ENCODE assay signal across 12 mouse cellular contexts in genomic region chr16:94040485-94040884, GRCm38 (mm10). TPM values are rescaled to one million over a fixed set of nuclear protein-coding genes. Genes with fewer than 3 reads are reported as not detected.
A peak's percentile ranks its signal among the peaks of the same experiment; 100 is the strongest.
DNase-seq lines count a peak whose midpoint lies in the region; ATAC-seq lines count a peak whose summit lies in the region.
"Had no signal": no experiment of that assay in that cellular context is flagged by ENCODE, and none has a peak within 500 bp of the region (broad histone marks: within the 10 kb centered on the region; RNA-seq: fewer than 3 reads in every experiment).

No protein-coding gene starts in this region.

- ATAC-seq in hindbrain, embryonic 11.5 days (ENCODE audit: low FRiP score), result no peak
- ATAC-seq in forebrain, embryonic 13.5 days, result no peak
- ATAC-seq in midbrain, embryonic 13.5 days, result no peak
- no peak for ATAC-seq in frontal cortex, adult (ENCODE audit: low TSS enrichment)

- H3K4me2 ChIP-seq in hindbrain, embryonic 11.5 days (replicated peaks; ENCODE audit: low read depth, low read length), result no peak overlapping the region
- H3K4me2 ChIP-seq in forebrain, embryonic 13.5 days, result peak overlapping the region; percentile 49
- H3K4me2 ChIP-seq in midbrain, embryonic 13.5 days (replicated peaks), result peak overlapping the region; percentile 43

- no peak overlapping the region for H3K27ac ChIP-seq in hindbrain, embryonic 11.5 days (ENCODE audit: low read depth, low read length)
- no peak overlapping the region for H3K27ac ChIP-seq in hindbrain, embryonic 10.5 days
- no peak overlapping the region for H3K27ac ChIP-seq in forebrain, embryonic 13.5 days
- H3K27ac ChIP-seq in midbrain, embryonic 13.5 days, result no peak overlapping the region

- H3K9ac ChIP-seq in hindbrain, embryonic 11.5 days (ENCODE audit: low read depth, low read length), result no peak overlapping the region
- H3K9ac ChIP-seq in forebrain, embryonic 13.5 days, result no peak overlapping the region
- 0 out of 2 replicates have a peak overlapping the region, but pooled peaks have one; percentile 3 for H3K9ac ChIP-seq in midbrain, embryonic 13.5 days (replicated peaks)

- WGBS in hindbrain, embryonic 11.5 days, result 30% methylated on average over 16 of the region's 16 CpGs
- 26% methylated on average over 16 of the region's 16 CpGs for WGBS in hindbrain, embryonic 10.5 days
- WGBS in forebrain, embryonic 13.5 days, result 9% methylated on average over 16 of the region's 16 CpGs
- WGBS in midbrain, embryonic 13.5 days, result 8% methylated on average over 16 of the region's 16 CpGs

- peak; percentile 13 for DNase-seq in hindbrain, embryonic 11.5 days (ENCODE audit: low spot score)
- DNase-seq in hindbrain, embryonic 10.5 days (ENCODE audit: low spot score), result no peak
- peak; percentile 13 for DNase-seq in embryo, embryonic 10.5 days (ENCODE audit: low spot score)
- DNase-seq in urinary bladder, postnatal 4 days (ENCODE audit: low spot score in 2 of 2), result no peak
- no peak for DNase-seq in spleen, adult 18-20 months
- DNase-seq: gastrocnemius, postnatal 14 days; liver had no signal

- peaks cover 4% of the 10 kb centered on the region; the same call in 1 of the 2 replicates for H3K27me3 ChIP-seq in hindbrain, embryonic 11.5 days (ENCODE audit: control insufficient read depth, insufficient read depth, low read length)
- peaks cover 55% of the 10 kb centered on the region for H3K27me3 ChIP-seq in hindbrain, embryonic 10.5 days (ENCODE audit: insufficient read depth, poor library complexity, severe bottlenecking)
- H3K27me3 ChIP-seq in forebrain, embryonic 13.5 days, result peaks cover 56% of the 10 kb centered on the region
- H3K27me3 ChIP-seq in midbrain, embryonic 13.5 days, result peaks cover 62% of the 10 kb centered on the region

- no peak overlapping the region for H3K4me3 ChIP-seq in hindbrain, embryonic 11.5 days (ENCODE audit: low read depth, low read length)
- no peak overlapping the region for H3K4me3 ChIP-seq in hindbrain, embryonic 10.5 days
- peak overlapping the region; percentile 19 for H3K4me3 ChIP-seq in forebrain, embryonic 13.5 days
- H3K4me3 ChIP-seq in midbrain, embryonic 13.5 days (replicated peaks), result peak overlapping the region; percentile 14
- H3K4me3 ChIP-seq: megakaryocyte, embryonic 14.5 days had no signal

- no peaks in the 10 kb centered on the region for H3K4me1 ChIP-seq in hindbrain, embryonic 11.5 days (replicated peaks; ENCODE audit: control insufficient read depth, insufficient read depth, low read length)
- H3K4me1 ChIP-seq in hindbrain, embryonic 10.5 days (replicated peaks), result peaks cover 23% of the 10 kb centered on the region
- H3K4me1 ChIP-seq in forebrain, embryonic 13.5 days, result peaks cover 18% of the 10 kb centered on the region
- H3K4me1 ChIP-seq in midbrain, embryonic 13.5 days (replicated peaks), result peaks cover 18% of the 10 kb centered on the region

- H3K36me3 ChIP-seq in hindbrain, embryonic 11.5 days (ENCODE audit: control insufficient read depth, insufficient read depth, low read length), result no peaks in the 10 kb centered on the region
- no peaks in the 10 kb centered on the region for H3K36me3 ChIP-seq in hindbrain, embryonic 10.5 days
- no peaks in the 10 kb centered on the region for H3K36me3 ChIP-seq in forebrain, embryonic 13.5 days (ENCODE audit: poor library complexity, severe bottlenecking)
- no peaks in the 10 kb centered on the region for H3K36me3 ChIP-seq in midbrain, embryonic 13.5 days

- H3K9me3 ChIP-seq in hindbrain, embryonic 11.5 days (ENCODE audit: control insufficient read depth, low read length), result no peaks in the 10 kb centered on the region
- H3K9me3 ChIP-seq in hindbrain, embryonic 10.5 days, result no peaks in the 10 kb centered on the region
- H3K9me3 ChIP-seq in forebrain, embryonic 13.5 days (replicated peaks), result no peaks in the 10 kb centered on the region
- H3K9me3 ChIP-seq in midbrain, embryonic 13.5 days, result no peaks in the 10 kb centered on the region
- H3K9me3 ChIP-seq: megakaryocyte, embryonic 14.5 days had no signal

RNA-seq across cellular contexts. Expression of gene Cldn14, which starts 31.8 kb away (rescaled TPM):
- polyA plus RNA-seq in hindbrain, embryonic 11.5 days (2014; fragmentation: Nextera tagmentation; extraction: Ambion mirVana), result not detected in 2 replicates
- polyA plus RNA-seq in hindbrain, embryonic 10.5 days (2016; fragmentation: Nextera tagmentation; extraction: Ambion mirVana), result not detected in 2 replicates
- polyA plus RNA-seq in forebrain, embryonic 13.5 days (2015; fragmentation: Nextera tagmentation; extraction: Ambion mirVana), result 0.39 TPM in 1 of 2 replicates, not detected in the other
- polyA plus RNA-seq in midbrain, embryonic 13.5 days (2015; fragmentation: Nextera tagmentation; extraction: Ambion mirVana), result not detected in 2 replicates

RNA-seq across cellular contexts. Expression of gene Sim2, which starts 44.2 kb away (rescaled TPM):
- polyA plus RNA-seq in hindbrain, embryonic 11.5 days (2014; fragmentation: Nextera tagmentation; extraction: Ambion mirVana), result 0.35 and 0.39 TPM in 2 replicates
- polyA plus RNA-seq in hindbrain, embryonic 10.5 days (2016; fragmentation: Nextera tagmentation; extraction: Ambion mirVana), result 0.25 and 0.27 TPM in 2 replicates
- 0.12 and 0.35 TPM in 2 replicates for polyA plus RNA-seq in forebrain, embryonic 13.5 days (2015; fragmentation: Nextera tagmentation; extraction: Ambion mirVana)
- 0.24 and 0.44 TPM in 2 replicates for polyA plus RNA-seq in midbrain, embryonic 13.5 days (2015; fragmentation: Nextera tagmentation; extraction: Ambion mirVana)
- polyA plus RNA-seq: cortical plate, adult 2 months had no signal

Comparison
In these comparisons a context has a peak if more than half of its experiments do, and no peak if none do; other contexts are left out.
1. DNase-seq: peak in hindbrain, embryonic 11.5 days (single experiment) and embryo, embryonic 10.5 days (single experiment); none in hindbrain, embryonic 10.5 days (single experiment), urinary bladder, postnatal 4 days (0 of 2) and spleen, adult 18-20 months (0 of 2).
2. H3K4me3 ChIP-seq: peak in forebrain, embryonic 13.5 days (single experiment) and midbrain, embryonic 13.5 days (single experiment); none in hindbrain, embryonic 11.5 days (single experiment) and hindbrain, embryonic 10.5 days (single experiment).